Mouse (Mus musculus): Measurements from ENCODE around the gene Utp4. TPM values are rescaled to one million over a fixed set of nuclear protein-coding genes. Genes with fewer than 3 reads are reported as not detected.
A peak's percentile ranks its signal among the peaks of the same experiment; 100 is the strongest.

Utp4 gene
- polyA plus RNA-seq, 1 experiment, result not detected

DNA sequence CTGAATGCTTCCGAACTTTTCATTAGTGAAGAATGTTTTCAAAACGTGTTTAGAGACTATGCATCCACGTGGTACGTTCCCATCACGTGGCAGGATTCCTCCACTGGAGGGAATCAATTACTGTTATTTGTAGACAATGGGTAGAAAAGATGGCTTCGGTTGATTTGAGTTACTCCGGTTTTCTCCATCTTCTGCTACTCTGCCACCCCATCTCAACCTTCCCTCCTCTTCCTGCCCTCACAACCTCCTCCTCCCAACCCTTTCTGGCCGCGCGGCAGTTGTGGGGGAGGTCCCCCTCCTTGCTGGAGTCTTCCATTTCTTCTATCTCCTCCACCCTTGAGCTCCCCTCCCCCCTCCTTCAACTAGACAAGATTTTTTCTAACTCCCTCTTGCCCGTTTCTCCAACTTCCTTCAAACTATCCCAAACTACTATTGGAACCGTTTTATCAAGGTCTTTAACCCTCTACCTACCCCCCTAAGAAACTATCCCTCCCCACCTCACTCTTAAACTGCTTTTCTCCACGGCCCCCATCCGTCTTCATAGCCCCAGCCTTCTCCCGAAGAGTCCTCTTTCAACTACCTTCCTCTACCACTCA is 1.1 kb upstream of the Utp4 start:
- Histone ChIP-seq H3K4me1 (ENCODE audit: control insufficient read depth, insufficient read depth, low read length) (peaks cover 5% of the 10 kb centered on the region), H3K4me3 (ENCODE audit: insufficient read depth, low read depth, low read length) (peak overlapping the region; percentile 91), H3K27ac (ENCODE audit: insufficient read depth, low read depth, low read length) (no peak overlapping the region)
- TF ChIP-seq CTCF (IDR thresholded peaks at IDR 0.05; ENCODE audit: insufficient read depth, low read depth, low read length) (no peak), POLR2A (IDR thresholded peaks at IDR 0.05; ENCODE audit: insufficient read depth, low read depth, low read length) (no peak)
- under 1% methylated on average over 15 of the region's 15 CpGs for WGBS

DNA sequence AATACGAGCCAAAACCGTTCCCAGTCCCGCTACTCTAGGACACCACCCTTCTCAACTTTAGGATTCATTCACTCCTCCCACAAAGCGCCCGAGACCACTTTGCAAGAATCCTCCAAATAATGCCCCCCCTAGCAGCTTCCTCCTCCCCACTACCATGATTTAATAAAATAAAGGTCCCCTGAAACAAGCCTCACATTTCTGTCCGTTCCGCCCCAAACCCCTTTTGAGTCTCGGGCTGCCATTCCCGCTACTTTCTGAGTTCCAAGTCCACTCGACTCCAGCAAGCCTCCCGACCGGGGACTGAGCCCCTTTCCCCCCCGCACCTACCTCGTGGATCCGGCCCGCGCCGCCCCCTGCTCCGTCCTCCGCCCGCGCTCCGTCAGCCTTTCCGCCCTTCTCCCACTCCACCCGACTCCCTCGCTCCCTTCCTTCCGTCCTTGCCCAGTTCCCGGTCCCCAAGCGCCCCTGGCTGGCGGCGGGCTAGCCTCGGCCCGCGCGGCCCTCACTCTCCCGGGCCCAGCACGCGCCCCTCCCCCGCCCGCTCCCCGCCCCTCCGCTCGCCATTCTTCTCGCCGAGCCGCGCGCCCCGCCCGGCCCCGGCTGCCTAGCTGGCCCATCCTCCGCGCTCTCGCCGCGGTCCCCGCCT is 507 bp upstream of the Utp4 start:
- TF ChIP-seq CTCF (IDR thresholded peaks at IDR 0.05; ENCODE audit: insufficient read depth, low read depth, low read length) (no peak), POLR2A (IDR thresholded peaks at IDR 0.05; ENCODE audit: insufficient read depth, low read depth, low read length) (no peak)
- Histone ChIP-seq H3K4me3 (ENCODE audit: insufficient read depth, low read depth, low read length) (peak overlapping the region; percentile 91), H3K27ac (ENCODE audit: insufficient read depth, low read depth, low read length) (peak overlapping the region; percentile 82), H3K4me1 (ENCODE audit: control insufficient read depth, insufficient read depth, low read length) (peaks cover 5% of the 10 kb centered on the region)
- WGBS, result 2% methylated on average over 56 of the region's 57 CpGs

DNA sequence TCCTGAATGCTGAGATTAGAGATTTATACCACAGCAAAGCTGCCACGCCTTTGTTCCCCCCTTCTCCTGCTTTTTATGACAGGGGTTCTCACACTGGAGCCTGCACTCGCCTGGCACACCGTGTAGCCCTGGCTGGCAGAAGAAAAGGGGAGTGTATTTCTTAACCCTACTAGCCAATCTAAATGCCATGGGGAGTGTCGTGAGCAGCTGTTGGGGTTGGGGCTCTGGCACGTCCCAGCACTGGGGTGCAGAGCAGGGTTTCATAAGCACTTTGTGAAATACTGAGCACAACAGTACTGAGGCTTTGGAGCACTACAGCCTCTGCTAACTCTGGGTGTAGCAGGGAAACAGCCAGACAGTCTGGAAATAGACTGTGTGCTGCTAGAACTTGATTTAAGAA is 6.0 kb downstream of the Utp4 start:
- TF ChIP-seq CTCF (IDR thresholded peaks at IDR 0.05; ENCODE audit: insufficient read depth, low read depth, low read length) (no peak), POLR2A (IDR thresholded peaks at IDR 0.05; ENCODE audit: insufficient read depth, low read depth, low read length) (no peak)
- WGBS, result 88% methylated on average over 5 of the region's 5 CpGs
- no peak overlapping the region for H3K27ac ChIP-seq (ENCODE audit: insufficient read depth, low read depth, low read length)
- H3K4me3 ChIP-seq (ENCODE audit: insufficient read depth, low read depth, low read length), result no peak overlapping the region
- H3K4me1 ChIP-seq (ENCODE audit: control insufficient read depth, insufficient read depth, low read length), result no peaks in the 10 kb centered on the region

DNA sequence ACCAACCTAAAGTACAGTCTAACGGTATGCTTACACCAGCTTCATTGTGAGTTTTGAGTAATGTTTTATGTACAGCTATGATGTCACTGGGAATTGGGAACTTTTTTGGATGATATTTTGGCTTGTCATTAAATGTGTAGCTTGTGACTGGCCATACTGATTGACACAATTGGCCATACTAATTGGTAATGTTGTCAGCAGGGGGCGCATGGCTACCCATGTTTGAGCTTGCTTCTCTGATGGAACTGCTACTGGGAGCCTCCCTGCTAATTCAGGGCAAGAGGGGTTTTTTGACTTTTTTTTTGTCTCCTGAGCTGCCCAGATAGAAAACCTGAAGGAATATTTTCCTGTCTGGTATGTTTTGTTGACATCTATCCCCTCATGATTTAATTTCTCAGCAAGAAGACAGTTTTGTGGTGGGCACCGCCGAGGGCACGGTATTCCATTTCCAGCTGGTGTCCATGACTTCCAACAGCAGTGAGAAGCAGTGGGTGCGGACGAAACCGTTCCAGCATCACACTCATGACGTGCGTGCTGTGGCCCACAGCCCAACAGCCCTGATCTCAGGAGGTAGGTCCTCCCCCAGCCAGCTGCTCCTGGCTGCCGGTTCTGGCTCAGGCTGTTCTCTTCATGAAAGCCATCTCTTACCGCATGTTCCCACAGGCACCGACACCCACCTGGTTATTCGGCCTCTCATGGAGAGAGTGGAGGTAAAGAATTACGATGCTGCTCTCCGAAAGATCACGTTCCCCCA is 12.5 kb downstream of the Utp4 start:
- TF ChIP-seq POLR2A (IDR thresholded peaks at IDR 0.05; ENCODE audit: insufficient read depth, low read depth, low read length) (no peak), CTCF (IDR thresholded peaks at IDR 0.05; ENCODE audit: insufficient read depth, low read depth, low read length) (no peak)
- Histone ChIP-seq H3K4me3 (ENCODE audit: insufficient read depth, low read depth, low read length) (no peak overlapping the region), H3K4me1 (ENCODE audit: control insufficient read depth, insufficient read depth, low read length) (no peaks in the 10 kb centered on the region), H3K27ac (ENCODE audit: insufficient read depth, low read depth, low read length) (no peak overlapping the region)
- WGBS, result 92% methylated on average over 17 of the region's 17 CpGs

- TF ChIP-seq CTCF (IDR thresholded peaks at IDR 0.05; ENCODE audit: insufficient read depth, low read depth, low read length) (no peak), POLR2A (IDR thresholded peaks at IDR 0.05; ENCODE audit: insufficient read depth, low read depth, low read length) (no peak)
- Histone ChIP-seq H3K4me3 (ENCODE audit: insufficient read depth, low read depth, low read length) (no peak overlapping the region), H3K27ac (ENCODE audit: insufficient read depth, low read depth, low read length) (no peak overlapping the region), H3K4me1 (ENCODE audit: control insufficient read depth, insufficient read depth, low read length) (no peaks in the 10 kb centered on the region)
- WGBS, result 95% methylated on average over 6 of the region's 6 CpGs
These were observed 13.2 kb downstream of the Utp4 start for GRCm38 (mm10) chr8:106906635-106907034.

DNA sequence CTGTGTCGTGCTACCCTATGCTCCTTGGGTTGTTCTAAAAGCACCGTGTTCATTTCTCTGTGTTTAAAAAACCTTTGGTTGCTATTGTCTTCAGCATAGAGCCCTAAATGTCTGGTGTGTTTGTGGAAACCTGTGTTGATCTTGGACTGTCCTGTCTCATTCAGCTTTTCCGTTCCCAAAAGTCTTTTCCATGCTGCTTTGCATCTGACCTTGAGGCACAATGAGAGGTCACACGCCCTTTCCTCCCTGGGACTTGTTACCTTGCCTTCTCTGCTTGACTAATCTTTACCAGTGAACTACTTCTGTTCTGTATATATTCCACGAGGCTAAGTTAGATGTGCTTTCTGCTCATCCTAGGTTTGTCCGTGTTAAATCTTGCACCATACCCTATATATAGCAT is 14.0 kb downstream of the Utp4 start:
- Histone ChIP-seq H3K4me3 (ENCODE audit: insufficient read depth, low read depth, low read length) (no peak overlapping the region), H3K27ac (ENCODE audit: insufficient read depth, low read depth, low read length) (no peak overlapping the region), H3K4me1 (ENCODE audit: control insufficient read depth, insufficient read depth, low read length) (no peaks in the 10 kb centered on the region)
- WGBS, result 94% methylated on average over 6 of the region's 6 CpGs
- TF ChIP-seq POLR2A (IDR thresholded peaks at IDR 0.05; ENCODE audit: insufficient read depth, low read depth, low read length) (no peak), CTCF (IDR thresholded peaks at IDR 0.05; ENCODE audit: insufficient read depth, low read depth, low read length) (no peak)

DNA sequence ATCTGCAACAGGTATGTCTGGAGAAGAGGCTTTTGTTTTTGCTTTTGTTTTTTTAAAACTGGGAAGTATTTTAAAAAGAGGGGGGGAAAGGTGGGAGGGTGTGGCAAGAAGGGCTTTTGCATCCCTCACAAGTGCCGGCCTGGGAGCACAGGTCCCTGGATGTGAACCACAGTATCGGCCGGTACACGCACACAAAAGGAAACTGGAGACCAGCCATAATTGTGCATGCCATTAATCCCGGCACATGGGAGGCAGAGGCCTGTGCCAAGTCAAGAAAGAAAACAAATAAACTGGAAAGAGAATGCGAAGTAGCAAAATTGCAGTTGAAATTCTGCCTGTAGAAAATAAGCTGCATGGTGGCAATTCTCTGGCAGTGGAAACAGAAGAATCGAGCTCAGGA is 14.9 kb downstream of the Utp4 start:
- no peak for TF ChIP-seq CTCF (IDR thresholded peaks at IDR 0.05; ENCODE audit: insufficient read depth, low read depth, low read length)
- TF ChIP-seq POLR2A (IDR thresholded peaks at IDR 0.05; ENCODE audit: insufficient read depth, low read depth, low read length), result no peak
- Histone ChIP-seq H3K4me3 (ENCODE audit: insufficient read depth, low read depth, low read length) (no peak overlapping the region), H3K27ac (ENCODE audit: insufficient read depth, low read depth, low read length) (no peak overlapping the region), H3K4me1 (ENCODE audit: control insufficient read depth, insufficient read depth, low read length) (no peaks in the 10 kb centered on the region)
- 56% methylated on average over 7 of the region's 7 CpGs for WGBS

DNA sequence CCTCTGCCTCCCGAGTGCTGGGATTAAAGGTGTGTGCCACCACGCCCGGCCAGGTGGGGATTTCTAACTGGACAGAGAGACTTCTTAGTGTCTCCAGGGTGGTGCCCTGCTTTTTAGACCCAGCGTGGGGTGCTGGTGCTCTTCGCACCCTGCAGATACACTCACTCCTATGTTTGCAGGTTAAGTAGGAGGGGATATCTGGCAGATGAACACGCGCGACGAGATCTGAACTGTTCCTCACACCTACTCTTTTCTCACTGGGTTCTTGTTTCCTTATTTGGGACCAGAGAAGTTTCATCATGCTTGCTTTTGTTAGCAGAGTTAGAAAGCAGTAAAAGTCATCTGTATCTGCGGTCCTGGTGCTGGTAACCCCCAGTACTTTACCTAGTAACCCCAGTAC is 20.2 kb downstream of the Utp4 start:
- Histone ChIP-seq H3K27ac (ENCODE audit: insufficient read depth, low read depth, low read length) (no peak overlapping the region), H3K4me1 (ENCODE audit: control insufficient read depth, insufficient read depth, low read length) (no peaks in the 10 kb centered on the region), H3K4me3 (ENCODE audit: insufficient read depth, low read depth, low read length) (no peak overlapping the region)
- TF ChIP-seq CTCF (IDR thresholded peaks at IDR 0.05; ENCODE audit: insufficient read depth, low read depth, low read length), result no peak
- TF ChIP-seq POLR2A (IDR thresholded peaks at IDR 0.05; ENCODE audit: insufficient read depth, low read depth, low read length), result no peak
- 91% methylated on average over 10 of the region's 10 CpGs for whole genome bisulfite sequencing

DNA sequence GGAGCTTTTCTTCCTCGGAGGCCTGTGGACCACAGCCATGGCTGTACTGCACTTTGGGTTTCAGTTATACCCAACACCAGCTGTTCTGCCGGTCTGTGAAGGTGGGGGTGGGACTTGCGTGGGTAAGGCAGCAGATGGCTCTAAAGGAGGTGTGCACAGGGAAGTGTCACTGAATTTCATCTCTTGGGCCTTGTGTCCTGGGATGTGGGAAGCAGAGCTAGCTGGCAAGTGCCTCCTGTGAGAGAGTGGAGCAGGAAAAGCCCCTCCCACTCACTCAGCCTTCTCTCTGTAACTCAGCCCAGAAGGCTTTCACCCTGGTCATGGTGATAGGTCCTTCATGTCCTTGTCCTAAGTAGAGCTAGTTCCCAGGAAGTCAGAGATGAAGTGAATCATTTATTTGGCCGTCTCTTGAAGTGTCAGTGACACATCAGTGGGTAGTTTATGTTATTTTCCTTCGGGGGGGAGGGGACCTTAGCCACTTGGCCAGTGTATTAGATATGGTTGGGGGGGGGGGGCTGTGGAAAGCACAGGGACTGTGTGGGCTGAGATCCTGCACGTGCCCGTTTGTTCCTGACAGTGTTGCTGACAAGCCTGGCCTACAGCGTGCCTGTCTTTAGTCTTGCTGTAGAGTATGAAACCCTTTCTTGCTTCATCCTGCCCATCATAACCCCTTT is 26.4 kb downstream of the Utp4 start:
- no peaks in the 10 kb centered on the region for H3K4me1 ChIP-seq (ENCODE audit: control insufficient read depth, insufficient read depth, low read length)
- no peak for TF ChIP-seq POLR2A (IDR thresholded peaks at IDR 0.05; ENCODE audit: insufficient read depth, low read depth, low read length)
- TF ChIP-seq CTCF (IDR thresholded peaks at IDR 0.05; ENCODE audit: insufficient read depth, low read depth, low read length), result no peak
- no peak overlapping the region for H3K27ac ChIP-seq (ENCODE audit: insufficient read depth, low read depth, low read length)
- H3K4me3 ChIP-seq (ENCODE audit: insufficient read depth, low read depth, low read length), result no peak overlapping the region
- WGBS, result 94% methylated on average over 8 of the region's 8 CpGs

Measured in olfactory bulb, adult 2 months (tissue).